23 mouse cellular contexts compared by ENCODE assay signal in genomic region chr15:77039211-77039700, GRCm38 (mm10). TPM values are rescaled to one million over a fixed set of nuclear protein-coding genes. Genes with fewer than 3 reads are reported as not detected.
DNase-seq lines count a peak whose midpoint lies in the region; ATAC-seq and TF ChIP-seq lines count a peak whose summit lies in the region.
"Had no signal": no experiment of that assay in that cellular context is flagged by ENCODE, and none has a peak within 500 bp of the region (broad histone marks: within the 10 kb centered on the region; RNA-seq: fewer than 3 reads in every experiment).

No protein-coding gene starts in this region.

- no peaks in the 10 kb centered on the region for H3K36me3 ChIP-seq in heart, embryonic 10.5 days
- no peaks in the 10 kb centered on the region for H3K36me3 ChIP-seq in ES-E14 (ENCODE audit: control insufficient read depth, insufficient read depth, low read length, poor library complexity, severe bottlenecking)
- no peaks in the 10 kb centered on the region for H3K36me3 ChIP-seq in embryonic facial prominence, embryonic 10.5 days (replicated peaks)
- no peaks in the 10 kb centered on the region for H3K36me3 ChIP-seq in limb, embryonic 15.5 days
- H3K36me3 ChIP-seq in hindbrain, postnatal 0 days (ENCODE audit: insufficient read depth, low read length), result no peaks in the 10 kb centered on the region
- H3K36me3 ChIP-seq: hindbrain, embryonic 15.5 days; midbrain, embryonic 15.5 days had no signal

- 57% methylated on average over 8 of the region's 9 CpGs for WGBS in heart, embryonic 10.5 days
- 43% methylated on average over 9 of the region's 9 CpGs for WGBS in embryonic facial prominence, embryonic 10.5 days
- 67% methylated on average over 9 of the region's 9 CpGs for WGBS in limb, embryonic 15.5 days
- 73% methylated on average over 9 of the region's 9 CpGs for WGBS in hindbrain, postnatal 0 days

- H3K27ac ChIP-seq in heart, embryonic 10.5 days, result peak overlapping the region; percentile 97
- no peak overlapping the region for H3K27ac ChIP-seq in ES-E14 (ENCODE audit: insufficient read depth, low read depth, low read length, poor library complexity, severe bottlenecking)
- H3K27ac ChIP-seq in embryonic facial prominence, embryonic 10.5 days (replicated peaks), result peak overlapping the region; percentile 92
- H3K27ac ChIP-seq in limb, embryonic 15.5 days, result 0 out of 2 replicates have a peak overlapping the region, but pooled peaks have one; percentile 11
- no peak overlapping the region for H3K27ac ChIP-seq in hindbrain, postnatal 0 days
- H3K27ac ChIP-seq: hindbrain, embryonic 15.5 days; midbrain, embryonic 15.5 days had no signal

- no peaks in the 10 kb centered on the region for H3K27me3 ChIP-seq in heart, embryonic 10.5 days (ENCODE audit: insufficient read depth, poor library complexity, severe bottlenecking)
- no peaks in the 10 kb centered on the region for H3K27me3 ChIP-seq in embryonic facial prominence, embryonic 10.5 days (replicated peaks; ENCODE audit: low read depth, poor library complexity, severe bottlenecking)
- no peaks in the 10 kb centered on the region for H3K27me3 ChIP-seq in limb, embryonic 15.5 days
- no peaks in the 10 kb centered on the region for H3K27me3 ChIP-seq in hindbrain, postnatal 0 days (ENCODE audit: insufficient read depth, low read length)
- H3K27me3 ChIP-seq: hindbrain, embryonic 15.5 days; midbrain, embryonic 15.5 days had no signal

- H3K4me1 ChIP-seq in heart, embryonic 10.5 days, result peaks cover 76% of the 10 kb centered on the region
- peaks cover 11 to 36% of the 10 kb centered on the region in 2 experiments; a peak in 3 of 4 replicates for H3K4me1 ChIP-seq in ES-E14 (ENCODE audit: control insufficient read depth in 2 of 2, insufficient read depth in 2 of 2, low read length in 2 of 2, poor library complexity in 1 of 2)
- H3K4me1 ChIP-seq in embryonic facial prominence, embryonic 10.5 days, result peaks cover 63% of the 10 kb centered on the region
- peaks cover 56% of the 10 kb centered on the region for H3K4me1 ChIP-seq in limb, embryonic 15.5 days
- peaks cover 13% of the 10 kb centered on the region for H3K4me1 ChIP-seq in hindbrain, postnatal 0 days (ENCODE audit: insufficient read depth, low read length)

- no peak overlapping the region for H3K4me3 ChIP-seq in heart, embryonic 10.5 days
- H3K4me3 ChIP-seq in ES-E14 (ENCODE audit: insufficient read depth in 1 of 2, low read depth in 1 of 2, low read length in 2 of 2, poor library complexity in 1 of 2, severe bottlenecking in 1 of 2), result no peak overlapping the region
- 0 out of 2 replicates have a peak overlapping the region, but pooled peaks have one; percentile 1 for H3K4me3 ChIP-seq in embryonic facial prominence, embryonic 10.5 days
- no peak overlapping the region for H3K4me3 ChIP-seq in limb, embryonic 15.5 days
- no peak overlapping the region for H3K4me3 ChIP-seq in hindbrain, postnatal 0 days (ENCODE audit: low read length)
- H3K4me3 ChIP-seq: hindbrain, embryonic 15.5 days; midbrain, embryonic 15.5 days; myocyte had no signal

- intact Hi-C loops in heart, postnatal 10 days (cut with DNase I), result loop anchor here (2.0 to 5.0 kb wide), 3 partner anchors 30 to 330 kb away; no protein-coding TSS in a partner anchor

- in situ Hi-C loops in ES-E14 (cut with MboI; ENCODE audit: low sequenced_read_pairs in 2 of 2, unreplicated experiment in 2 of 2), result no loop called here

- no peak for DNase-seq in heart, embryonic 10.5 days (ENCODE audit: low spot score)
- no peak for DNase-seq in heart, postnatal 10 days
- no peak for DNase-seq in ES-E14 (ENCODE audit: low read depth, low spot score)
- DNase-seq in embryonic facial prominence, embryonic 10.5 days (ENCODE audit: low spot score), result no peak
- no peak for DNase-seq in hindbrain, postnatal 0 days (ENCODE audit: low spot score)
- DNase-seq in cerebellum, adult 9-10 months, result no peak
- DNase-seq: adrenal gland, adult 2 months; cerebellum, adult 8-10 months; gastrocnemius, postnatal 36 days; heart, postnatal 4 days; lung, postnatal 10 days; thymus, postnatal 25 days had no signal

- ATAC-seq in limb, embryonic 15.5 days (ENCODE audit: insufficient number of reproducible peaks, low FRiP score, low TSS enrichment, low read depth), result no peak
- no peak for ATAC-seq in hindbrain, postnatal 0 days
- ATAC-seq: forebrain, embryonic 16.5 days; intestine, embryonic 16.5 days; midbrain, embryonic 15.5 days had no signal

- H3K9me3 ChIP-seq in heart, embryonic 10.5 days, result no peaks in the 10 kb centered on the region
- no peaks in the 10 kb centered on the region for H3K9me3 ChIP-seq in ES-E14 (ENCODE audit: control insufficient read depth, insufficient read depth, low read depth, low read length)
- no peaks in the 10 kb centered on the region for H3K9me3 ChIP-seq in embryonic facial prominence, embryonic 10.5 days
- H3K9me3 ChIP-seq in limb, embryonic 15.5 days, result no peaks in the 10 kb centered on the region
- H3K9me3 ChIP-seq in hindbrain, postnatal 0 days (ENCODE audit: low read length), result no peaks in the 10 kb centered on the region
- H3K9me3 ChIP-seq: hindbrain, embryonic 15.5 days; midbrain, embryonic 15.5 days had no signal

- TF ChIP-seq CTCF in hindbrain, postnatal 0 days (IDR thresholded peaks at IDR 0.05; ENCODE audit: low read depth), result no peak

- H3K4me2 ChIP-seq in limb, embryonic 15.5 days, result no peak overlapping the region
- no peak overlapping the region for H3K4me2 ChIP-seq in hindbrain, postnatal 0 days (ENCODE audit: low read depth, low read length)
- H3K4me2 ChIP-seq: hindbrain, embryonic 15.5 days; midbrain, embryonic 15.5 days had no signal

- H3K9ac ChIP-seq in ES-E14 (ENCODE audit: insufficient read depth, low read depth, low read length, poor library complexity, severe bottlenecking), result peak overlapping the region; percentile 18; the same call in 1 of the 2 replicates
- H3K9ac ChIP-seq in limb, embryonic 15.5 days, result no peak overlapping the region
- no peak overlapping the region for H3K9ac ChIP-seq in hindbrain, postnatal 0 days (replicated peaks; ENCODE audit: low read length)
- H3K9ac ChIP-seq: hindbrain, embryonic 15.5 days; midbrain, embryonic 15.5 days had no signal

TF ChIP-seq in ES-E14, 5 proteins besides CTCF, POLR2A, EP300 and RAD21:
- TF ChIP-seq ZC3H11A (IDR thresholded peaks at IDR 0.05; ENCODE audit: borderline replicate concordance, low read depth, low read length) (no peak), HCFC1 (IDR thresholded peaks at IDR 0.05; ENCODE audit: borderline replicate concordance, insufficient read depth, low read length) (no peak), CHD2 (IDR thresholded peaks at IDR 0.05; ENCODE audit: low read depth, low read length) (no peak), MAFK (IDR thresholded peaks at IDR 0.05; ENCODE audit: insufficient read depth, low read depth, low read length) (no peak), ZNF384 (IDR thresholded peaks at IDR 0.05; ENCODE audit: low read depth, low read length) (no peak)

RNA-seq across cellular contexts. Expression of gene Apol6, which starts 5.3 kb away (rescaled TPM):
- polyA plus RNA-seq in heart, embryonic 10.5 days (2016; fragmentation: Nextera tagmentation; extraction: Ambion mirVana), result 0.27 and 0.77 TPM in 2 replicates
- 1 to 10 TPM; 1.6 to 1.7 TPM for total RNA-seq in heart, postnatal 10 days (2021)
- total RNA-seq in ES-E14 (2012; rRNA removed), result 3.0 and 3.3 TPM in 2 replicates
- 0.07 and 0.16 TPM in 2 replicates for polyA plus RNA-seq in embryonic facial prominence, embryonic 10.5 days (2016; fragmentation: Nextera tagmentation; extraction: Ambion mirVana)
- polyA plus RNA-seq in limb, embryonic 15.5 days (2015; fragmentation: Nextera tagmentation; extraction: Ambion mirVana), result 0.15 and 0.17 TPM in 2 replicates
- 1.1 TPM in 1 of 2 replicates, not detected in the other for total RNA-seq in hindbrain, postnatal 0 days (2014; rRNA removed)
- 0.35 TPM in 1 of 2 replicates, not detected in the other for polyA plus RNA-seq in hindbrain, postnatal 0 days (2015; fragmentation: Nextera tagmentation; extraction: Ambion mirVana)
- total RNA-seq: CH12.LX; megakaryocyte progenitor cell, adult 5-6 weeks had no signal
- polyA plus RNA-seq: forebrain, embryonic 16.5 days; hindbrain, embryonic 15.5 days; kidney, embryonic 16.5 days had no signal

RNA-seq across cellular contexts. Expression of gene Mb, which starts 11.2 kb away (rescaled TPM):
- polyA plus RNA-seq in heart, embryonic 10.5 days (2016; fragmentation: Nextera tagmentation; extraction: Ambion mirVana), result 29.5 and 90.1 TPM in 2 replicates
- over 10,000 TPM in 1 of 2 experiments, 1,000 to 10,000 TPM in 1; 9,939 to 10,365 TPM for total RNA-seq in heart, postnatal 10 days (2021)
- total RNA-seq in ES-E14 (2012; rRNA removed), result 0.32 TPM in 1 of 2 replicates, not detected in the other
- 0.72 and 0.86 TPM in 2 replicates for polyA plus RNA-seq in embryonic facial prominence, embryonic 10.5 days (2016; fragmentation: Nextera tagmentation; extraction: Ambion mirVana)
- polyA plus RNA-seq in limb, embryonic 15.5 days (2015; fragmentation: Nextera tagmentation; extraction: Ambion mirVana), result 11.6 and 13.7 TPM in 2 replicates
- 0.65 TPM in 1 of 2 replicates, not detected in the other for total RNA-seq in hindbrain, postnatal 0 days (2014; rRNA removed)
- 0.20 and 0.28 TPM in 2 replicates for polyA plus RNA-seq in hindbrain, postnatal 0 days (2015; fragmentation: Nextera tagmentation; extraction: Ambion mirVana)
- total RNA-seq: CH12.LX; left cerebral cortex, postnatal 10 days; megakaryocyte progenitor cell, adult 5-6 weeks had no signal
- polyA plus RNA-seq: adrenal gland, adult 2 months; forebrain, embryonic 16.5 days; small intestine, adult 2 months had no signal

Comparison
In these comparisons a context has a peak if more than half of its experiments do, and no peak if none do; other contexts are left out.
1. H3K27ac ChIP-seq: peak in heart, embryonic 10.5 days (single experiment), embryonic facial prominence, embryonic 10.5 days (single experiment) and limb, embryonic 15.5 days (single experiment); none in ES-E14 (single experiment) and hindbrain, postnatal 0 days (single experiment).